Mouse (Mus musculus) bone marrow macrophage, adult 2 months (primary cell): ENCODE results near the gene Olfr820.

Experiments used
- CTCF ChIP-seq: IDR thresholded peaks from 2 replicates; pipeline ENCODE4 v1.5.1; 2012; ENCODE audit warnings: low read depth, mild to moderate bottlenecking, low read length, moderate library complexity
- POLR2A ChIP-seq: IDR thresholded peaks from 2 replicates; pipeline ENCODE4 v1.6.1; 2012; ENCODE audit warnings: mild to moderate bottlenecking, low read depth, low read length, borderline replicate concordance

GRCm38 (mm10) chr10:130030048-130030447 is 17.6 kb downstream of the Olfr820 start, which contains the start of gene Olfr821:
- no peak for TF ChIP-seq CTCF
- TF ChIP-seq POLR2A = no peak
